Mouse (Mus musculus) gastrocnemius, adult 2 months (tissue): ENCODE measurements at regions not wholly inside any gene's neighbourhood (a gene's known extent, or its start where the extent isn't known, plus 50 kb on each side); places are given as distances from the start of the nearest gene placed in this dataset.
"Not testable (repeated sequence)": the region's sequence is repeated elsewhere in the genome, so short reads cannot be mapped to it uniquely, and the experiment has no call there.

ENCODE experiments used
- DNase-seq: peaks from one replicate; pipeline ENCODE4 v3.0.0; 2022
- H3K27ac ChIP-seq: fragments of 200-600 bp; 2 replicates; pipeline ENCODE4 v1.8.1; 2022; ENCODE audit warnings: mild to moderate bottlenecking
- H3K4me3 ChIP-seq: fragments of 200-600 bp; 2 replicates; pipeline ENCODE4 v1.8.1; 2022; ENCODE audit warnings: mild to moderate bottlenecking, moderate library complexity
- CTCF ChIP-seq: fragments of 200-600 bp; IDR thresholded peaks from 2 replicates; pipeline ENCODE4 v1.8.1; 2022; ENCODE audit warnings: antibody characterized with exemption, mild to moderate bottlenecking, moderate library complexity
- intact Hi-C: fragments of 180-260 bp; cut with DNase I; formaldehyde crosslinking; loops from one replicate; pipeline ENCODE4 v1.15.1; 2025

DNA sequence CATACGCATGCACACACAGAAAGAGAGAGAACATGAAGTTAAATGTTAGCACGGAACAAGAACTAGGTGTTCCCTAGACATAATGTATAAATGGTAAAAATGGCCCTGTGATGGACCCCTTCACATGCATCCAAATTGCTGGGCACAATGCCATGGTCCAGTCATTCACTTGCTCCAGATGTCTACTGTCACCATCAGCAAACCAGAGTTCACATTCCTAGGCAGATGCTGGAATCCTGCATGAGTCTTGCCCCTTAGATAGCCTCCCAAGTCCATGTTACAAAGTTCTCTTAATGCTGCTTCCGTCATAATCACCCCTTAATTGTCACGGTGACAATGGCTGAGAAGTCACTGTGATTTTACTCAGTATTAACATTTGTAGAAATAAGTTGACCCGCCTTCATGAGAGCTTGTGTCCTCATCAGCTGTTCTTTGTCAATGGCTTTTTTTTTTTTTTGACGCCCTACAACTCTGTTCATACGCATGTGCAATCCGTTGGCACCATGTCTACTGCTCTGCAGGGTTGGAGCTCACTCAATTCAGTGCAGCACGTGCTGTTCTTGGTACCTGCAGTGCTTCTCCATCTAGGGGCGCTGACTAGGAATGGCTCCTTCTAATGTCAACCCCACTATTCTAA, 179.4 kb downstream of the Basp1 start:
- intact Hi-C loops, result no loop called here
- TF ChIP-seq CTCF, result no peak
- no peak for DNase-seq
- Histone ChIP-seq H3K27ac (no peak overlapping the region), H3K4me3 (no peak overlapping the region)

DNA sequence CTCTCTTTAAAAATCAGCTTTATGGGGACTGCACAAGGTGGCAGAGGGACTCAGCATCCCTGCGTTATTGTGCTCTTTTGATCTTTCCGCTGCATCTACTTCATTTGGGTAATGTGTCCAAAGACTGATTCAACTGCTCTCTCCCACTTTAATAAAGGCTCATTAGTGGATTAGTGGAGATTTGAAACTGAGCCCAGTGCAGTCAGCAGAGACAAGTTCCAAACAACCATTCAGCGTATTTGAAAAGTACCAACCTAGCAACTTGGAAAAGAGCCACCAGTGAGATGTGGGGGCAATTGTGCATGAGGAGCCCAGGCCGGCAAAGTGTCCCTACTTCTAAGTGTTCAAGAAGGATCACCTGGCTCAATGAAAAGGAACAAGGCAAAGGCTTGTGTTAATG, 183.4 kb downstream of the Basp1 start:
- no peak for TF ChIP-seq CTCF
- no peak overlapping the region for H3K27ac ChIP-seq
- DNase-seq, result no peak
- intact Hi-C loops, result no loop called here
- H3K4me3 ChIP-seq, result no peak overlapping the region

DNA sequence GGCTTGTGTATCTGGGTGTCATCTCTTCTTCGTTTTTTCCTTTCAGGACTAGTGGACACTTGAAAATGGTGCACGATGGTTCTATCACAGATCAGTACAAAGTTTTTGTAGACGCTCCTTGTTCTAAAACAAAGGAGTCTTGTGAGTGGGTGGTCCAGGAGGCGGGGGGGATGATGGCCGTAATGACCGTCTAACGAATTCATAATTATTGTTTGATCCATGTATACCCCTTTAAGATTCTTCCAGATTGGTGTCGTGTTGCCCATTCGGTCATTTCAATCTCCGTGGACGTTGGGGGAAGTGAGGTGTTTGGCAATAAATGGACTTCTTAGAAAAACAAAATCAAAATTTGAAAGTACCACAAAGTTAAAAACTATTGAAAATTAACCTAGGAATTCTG, 183.8 kb downstream of the Basp1 start:
- intact Hi-C loops, result no loop called here
- TF ChIP-seq CTCF, result no peak
- DNase-seq, result no peak
- no peak overlapping the region for H3K4me3 ChIP-seq
- no peak overlapping the region for H3K27ac ChIP-seq

DNA sequence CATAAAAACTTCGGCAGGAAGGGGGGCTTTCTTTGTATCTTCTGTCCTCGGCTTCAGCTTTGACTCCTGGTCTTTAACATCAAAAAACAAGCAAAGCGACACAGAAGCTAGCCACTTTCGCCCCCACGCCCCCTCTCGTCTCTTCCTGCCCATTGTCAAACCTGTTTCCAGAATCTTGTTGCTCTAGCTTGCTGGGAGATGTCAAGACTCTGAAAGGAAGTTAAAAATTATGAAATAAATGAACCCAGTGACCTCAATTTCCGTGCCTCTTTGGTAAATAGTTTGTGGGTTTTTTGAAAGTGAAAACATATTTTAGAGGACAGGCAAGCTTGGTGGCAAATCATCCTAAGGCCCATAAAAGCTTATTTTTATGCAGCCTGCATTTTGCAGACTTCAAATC, 186.1 kb downstream of the Basp1 start:
- no peak for TF ChIP-seq CTCF
- no peak overlapping the region for H3K27ac ChIP-seq
- no peak overlapping the region for H3K4me3 ChIP-seq
- intact Hi-C loops, result no loop called here
- no peak for DNase-seq

DNA sequence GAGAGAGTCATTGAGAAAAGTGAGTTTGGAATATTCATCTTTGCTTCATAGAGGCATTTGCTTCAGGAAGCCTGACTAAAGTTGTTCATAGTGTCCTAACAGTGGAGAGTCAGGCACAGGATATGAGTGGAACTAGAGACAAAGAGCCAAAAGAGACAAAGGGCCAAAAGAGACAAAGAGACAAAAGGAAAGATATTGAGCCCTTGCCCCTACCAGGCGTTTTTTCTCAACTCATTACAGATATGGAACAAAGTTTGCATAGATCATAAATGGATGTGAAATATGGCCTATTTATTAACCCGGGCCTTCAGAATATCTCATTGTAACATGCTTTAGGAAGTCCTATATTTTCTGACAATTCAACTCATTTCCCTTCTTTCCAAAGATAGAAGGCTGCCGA, 187.6 kb downstream of the Basp1 start:
- TF ChIP-seq CTCF, result no peak
- Histone ChIP-seq H3K4me3 (no peak overlapping the region), H3K27ac (no peak overlapping the region)
- intact Hi-C loops, result no loop called here
- DNase-seq, result no peak

DNA sequence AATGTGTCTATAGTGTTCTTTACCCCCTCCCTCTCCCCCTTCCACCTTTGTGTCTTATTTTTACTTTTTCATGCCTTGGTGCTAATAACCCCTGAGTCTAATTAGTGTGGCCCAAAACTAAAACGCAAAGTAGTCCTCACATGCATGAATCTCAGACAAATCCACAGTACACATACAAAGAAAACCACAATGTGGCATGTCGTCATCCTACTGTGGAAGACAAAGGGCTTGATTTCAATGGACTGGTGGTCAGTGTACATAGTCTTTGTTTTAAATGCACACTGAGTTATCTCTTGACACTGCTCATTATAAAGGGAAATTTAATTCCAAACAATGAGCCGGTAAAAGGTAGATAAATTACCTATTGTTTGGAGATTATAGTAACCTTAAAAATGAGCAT, 188.1 kb downstream of the Basp1 start:
- H3K27ac ChIP-seq, result no peak overlapping the region
- H3K4me3 ChIP-seq, result no peak overlapping the region
- no peak for TF ChIP-seq CTCF
- intact Hi-C loops, result no loop called here
- DNase-seq, result no peak

DNA sequence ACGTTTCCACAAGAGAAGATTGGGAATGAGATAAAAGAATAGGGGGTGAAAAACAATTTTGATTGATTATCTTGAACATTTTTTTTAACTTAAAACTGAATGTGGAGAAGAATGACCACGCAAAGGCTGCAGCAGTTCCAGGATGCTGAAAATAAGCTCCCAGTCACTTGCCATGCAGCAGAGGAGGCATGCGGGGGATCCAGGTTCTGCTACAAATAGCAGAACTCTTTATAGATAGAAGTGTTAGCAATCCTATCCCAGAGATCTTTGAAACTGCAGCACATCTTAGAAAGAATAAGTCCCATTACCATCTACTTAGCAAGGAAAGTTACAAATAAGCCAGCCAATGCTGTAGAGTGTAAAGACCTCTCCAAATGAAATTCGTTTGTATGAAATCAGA, 191.8 kb downstream of the Basp1 start:
- H3K4me3 ChIP-seq, result no peak overlapping the region
- no peak for TF ChIP-seq CTCF
- no peak overlapping the region for H3K27ac ChIP-seq
- intact Hi-C loops, result no loop called here
- no peak for DNase-seq

DNA sequence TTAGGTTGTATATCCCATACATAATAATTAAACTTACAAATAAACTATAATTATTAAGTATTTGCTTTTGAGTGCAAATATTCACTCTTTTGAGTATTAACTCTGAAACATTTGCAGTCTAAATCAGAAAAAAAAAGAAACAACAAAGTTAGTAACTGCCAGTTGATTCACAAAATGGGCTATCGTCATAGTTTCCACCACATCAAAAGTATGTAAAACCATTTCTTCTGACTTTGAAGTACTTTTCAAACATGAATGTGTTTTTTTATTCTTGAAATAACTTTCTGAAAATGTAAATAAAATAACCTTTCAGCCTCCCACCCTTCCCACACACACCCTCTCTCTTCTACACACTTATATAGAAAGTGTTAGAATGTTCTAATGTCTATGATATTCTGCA, 197.2 kb downstream of the Basp1 start:
- Histone ChIP-seq H3K27ac (no peak overlapping the region), H3K4me3 (no peak overlapping the region)
- no peak for DNase-seq
- intact Hi-C loops, result no loop called here
- TF ChIP-seq CTCF, result no peak

DNA sequence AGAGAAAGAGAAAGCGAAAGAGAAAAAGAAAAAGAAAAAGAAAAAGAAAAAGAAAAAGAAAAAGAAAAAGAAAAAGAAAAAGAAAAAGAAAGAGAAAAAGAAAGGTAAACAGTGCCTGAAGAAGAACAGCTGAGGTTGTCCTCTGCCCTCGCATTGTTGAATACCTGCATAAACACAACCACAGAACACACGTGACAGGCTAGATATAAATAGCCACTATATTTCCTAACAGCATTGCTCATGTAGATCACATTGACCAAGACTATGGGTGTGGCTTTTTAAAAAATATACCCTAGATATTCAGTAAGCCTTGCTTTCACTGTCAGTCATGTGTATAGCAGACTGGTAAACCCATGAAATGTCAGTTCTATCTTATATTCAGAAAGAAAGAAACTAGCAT, 211.5 kb downstream of the Basp1 start:
- Histone ChIP-seq H3K4me3 (no peak overlapping the region), H3K27ac (no peak overlapping the region)
- no peak for TF ChIP-seq CTCF
- DNase-seq, result no peak
- intact Hi-C loops, result no loop called here

DNA sequence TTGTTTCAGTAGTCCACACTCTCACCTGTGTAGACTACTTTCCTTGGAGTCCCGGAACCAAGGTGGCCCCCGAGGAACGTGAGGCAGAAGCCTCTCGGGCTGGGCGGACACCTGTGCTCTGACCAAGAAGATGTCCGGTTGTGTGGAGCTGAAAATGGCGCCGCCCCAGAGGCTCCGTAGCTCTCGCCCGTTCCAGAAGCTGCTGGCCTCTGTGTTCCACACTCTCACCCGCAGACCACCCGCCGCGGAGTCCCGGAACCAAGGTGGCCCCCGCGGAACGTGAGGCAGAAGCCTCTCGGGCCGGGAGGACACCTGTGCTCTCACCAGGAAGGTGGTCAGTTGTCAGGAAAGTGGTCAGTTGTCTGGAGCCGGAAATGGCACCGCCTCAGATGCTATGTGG, 213.3 kb downstream of the Basp1 start:
- H3K27ac ChIP-seq, DNase-seq, H3K4me3 ChIP-seq, intact Hi-C loops: not testable (repeated sequence)

DNA sequence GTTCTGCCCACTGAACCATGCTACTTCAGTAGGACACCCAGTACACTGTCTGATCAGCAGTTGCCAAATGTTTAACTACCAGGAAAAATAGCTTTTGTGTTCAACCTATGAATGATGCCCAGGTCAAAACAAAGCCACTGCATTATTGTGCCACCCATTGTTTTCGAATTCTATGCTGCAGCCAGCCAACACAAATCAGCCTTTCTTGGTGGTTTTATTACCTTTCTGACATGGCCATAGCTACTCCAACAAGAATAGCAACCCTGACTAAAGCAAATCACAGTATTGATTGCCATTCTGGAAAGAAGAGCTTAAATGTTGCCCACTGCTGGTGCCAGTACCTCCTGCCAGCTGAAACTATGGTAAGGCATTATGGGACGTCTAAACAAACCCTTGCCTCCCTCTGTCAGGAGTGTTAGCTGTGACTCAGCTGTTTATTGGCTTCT, 225.7 kb downstream of the Basp1 start:
- H3K4me3 ChIP-seq, result no peak overlapping the region
- no peak for TF ChIP-seq CTCF
- intact Hi-C loops, result no loop called here
- no peak for DNase-seq
- H3K27ac ChIP-seq, result no peak overlapping the region

DNA sequence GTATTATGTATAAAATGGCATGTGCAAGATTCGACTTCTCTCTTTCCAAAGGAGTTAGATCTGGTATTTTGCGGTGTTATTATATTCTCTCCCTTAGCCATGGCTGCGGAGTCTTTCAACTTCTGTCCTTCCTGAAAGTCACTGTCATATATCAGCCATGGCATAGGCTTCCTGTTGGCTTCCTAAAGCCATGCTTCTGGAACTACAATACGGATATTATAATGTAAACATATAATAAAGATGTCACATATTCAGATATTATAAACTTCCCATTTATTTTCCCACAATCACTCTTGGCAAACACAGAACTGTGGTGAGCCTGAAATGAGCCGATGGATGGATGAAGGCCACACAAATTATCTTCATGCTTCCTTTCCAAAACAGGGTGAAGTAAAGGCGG, 240.8 kb downstream of the Basp1 start:
- no peak for DNase-seq
- intact Hi-C loops, result no loop called here
- TF ChIP-seq CTCF, result no peak
- Histone ChIP-seq H3K27ac (no peak overlapping the region), H3K4me3 (no peak overlapping the region)

DNA sequence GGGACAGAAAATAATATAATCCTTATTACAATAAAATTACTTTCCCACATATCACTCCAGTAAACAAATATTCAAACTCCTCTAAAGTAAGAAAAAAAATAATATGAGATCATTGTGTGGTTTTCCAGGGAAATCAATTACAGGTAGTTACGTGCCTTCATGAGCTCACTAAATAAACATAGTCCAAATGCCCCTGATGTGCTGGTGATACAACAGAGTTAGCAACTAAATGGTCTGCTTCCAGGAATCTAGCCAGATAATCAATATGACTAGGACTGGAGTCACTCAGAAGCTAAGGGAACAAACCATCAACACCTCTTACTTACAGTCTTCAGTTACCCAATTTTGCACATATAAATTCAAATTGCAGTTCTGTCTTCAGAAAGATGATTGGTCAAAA, 267.2 kb downstream of the Basp1 start:
- Histone ChIP-seq H3K27ac (no peak overlapping the region), H3K4me3 (no peak overlapping the region)
- intact Hi-C loops, result no loop called here
- no peak for TF ChIP-seq CTCF
- no peak for DNase-seq

DNA sequence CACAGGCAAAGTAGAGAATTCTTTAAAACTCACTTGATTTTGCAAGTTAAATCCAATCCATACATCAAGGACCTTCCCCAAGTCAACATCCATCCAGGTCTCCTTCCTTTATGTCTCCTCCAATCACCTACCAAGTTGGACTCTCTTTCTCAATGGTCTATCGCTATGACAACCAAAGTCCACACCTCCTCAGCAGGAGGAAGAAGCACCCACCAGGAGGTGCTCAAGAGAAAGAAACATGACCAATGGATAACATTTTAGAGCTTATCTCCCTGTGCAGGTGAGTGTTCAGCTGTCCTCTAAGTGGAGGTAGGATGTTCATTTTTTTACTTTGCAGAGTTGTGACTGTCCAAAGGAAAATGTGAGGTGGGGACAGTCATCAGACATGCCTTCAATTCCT, 269.3 kb downstream of the Basp1 start:
- TF ChIP-seq CTCF, result no peak
- Histone ChIP-seq H3K4me3 (no peak overlapping the region), H3K27ac (no peak overlapping the region)
- no peak for DNase-seq
- intact Hi-C loops, result no loop called here
